Mouse (Mus musculus): Measurements from ENCODE around the gene Cnnm2. TPM values are rescaled to one million over a fixed set of nuclear protein-coding genes. Genes with fewer than 3 reads are reported as not detected.
A peak's percentile ranks its signal among the peaks of the same experiment; 100 is the strongest.

The Cnnm2 gene
- polyA plus RNA-seq, 1 experiment = 5.5 TPM

DNA sequence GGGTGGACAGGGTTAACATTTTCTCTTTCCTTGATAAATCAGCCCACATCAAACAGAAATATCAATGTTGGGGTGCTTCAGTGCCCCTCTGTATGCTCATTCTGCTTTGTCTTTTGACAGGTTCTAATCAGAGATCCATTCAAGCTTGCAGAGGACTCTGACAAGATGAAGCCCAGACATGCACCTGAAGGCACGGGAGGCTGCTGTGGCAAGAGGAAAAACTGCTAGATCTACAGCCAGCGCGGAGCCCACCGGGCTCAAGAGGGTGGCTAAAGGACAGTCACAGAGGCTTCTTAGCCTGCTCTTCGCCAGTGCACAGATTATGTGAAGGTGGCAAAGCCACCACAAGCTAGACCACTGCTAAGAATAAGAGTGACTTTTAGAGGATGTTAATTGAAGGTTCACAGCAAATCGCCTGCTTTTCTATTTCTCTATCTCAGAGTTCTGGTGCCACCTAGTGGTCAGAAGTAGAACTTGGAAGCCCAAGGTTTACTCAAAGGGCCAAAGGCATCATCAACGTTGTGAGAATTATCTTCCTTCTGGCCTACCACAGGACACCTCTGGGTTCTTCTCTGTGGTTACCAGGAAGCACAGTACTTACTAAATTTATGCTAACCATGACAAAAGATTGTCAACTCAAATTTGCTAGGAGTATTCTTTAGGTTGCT, 20.9 kb upstream of the Cnnm2 start:
- H3K36me3 ChIP-seq (ENCODE audit: control insufficient read depth, insufficient read depth, low read length) = peaks cover 3% of the 10 kb centered on the region; the same call in 1 of the 2 replicates
- no peak for TF ChIP-seq POLR2A (IDR thresholded peaks at IDR 0.05; ENCODE audit: low read depth, low read length)
- peak; percentile 49; the same call in 1 of the 2 replicates for TF ChIP-seq CTCF (IDR thresholded peaks at IDR 0.05; ENCODE audit: extremely low read depth, insufficient read depth, insufficient read length, insufficient replicate concordance)
- no peaks in the 10 kb centered on the region for H3K4me1 ChIP-seq (ENCODE audit: control insufficient read depth, insufficient read depth, insufficient read length)
- no peaks in the 10 kb centered on the region for H3K27me3 ChIP-seq (ENCODE audit: control insufficient read depth, insufficient read depth, low read length)
- H3K4me3 ChIP-seq (ENCODE audit: extremely low read depth, insufficient read depth, insufficient read length) = no peak overlapping the region
- DNase-seq (ENCODE audit: low read depth in 1 of 2, low spot score in 2 of 2) = peak; percentile 40 to 56
- 58% methylated on average over 7 of the region's 7 CpGs for WGBS
- no peak overlapping the region for H3K27ac ChIP-seq (ENCODE audit: insufficient read depth, low read length)

DNA sequence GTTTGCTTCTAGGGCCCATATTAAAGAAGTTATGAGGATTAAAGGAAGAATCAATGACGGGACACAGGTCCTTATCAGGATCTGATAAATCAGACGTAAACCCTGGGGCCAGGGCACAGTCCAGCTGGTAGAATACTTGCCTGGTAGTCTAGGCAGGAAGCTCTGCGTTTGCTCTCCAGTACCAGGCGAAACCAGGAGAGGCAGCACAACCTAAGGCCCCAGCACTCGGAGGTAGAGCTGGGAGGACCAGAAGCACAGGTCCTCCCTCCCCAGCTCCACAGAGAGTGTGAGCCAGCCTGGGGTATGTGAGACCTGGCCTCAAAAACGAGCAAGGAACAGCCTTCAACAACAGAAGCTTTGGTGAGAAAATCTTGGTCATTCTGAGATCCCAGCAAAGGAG, 19.8 kb upstream of the Cnnm2 start:
- 60% methylated on average over 6 of the region's 6 CpGs for WGBS

DNA sequence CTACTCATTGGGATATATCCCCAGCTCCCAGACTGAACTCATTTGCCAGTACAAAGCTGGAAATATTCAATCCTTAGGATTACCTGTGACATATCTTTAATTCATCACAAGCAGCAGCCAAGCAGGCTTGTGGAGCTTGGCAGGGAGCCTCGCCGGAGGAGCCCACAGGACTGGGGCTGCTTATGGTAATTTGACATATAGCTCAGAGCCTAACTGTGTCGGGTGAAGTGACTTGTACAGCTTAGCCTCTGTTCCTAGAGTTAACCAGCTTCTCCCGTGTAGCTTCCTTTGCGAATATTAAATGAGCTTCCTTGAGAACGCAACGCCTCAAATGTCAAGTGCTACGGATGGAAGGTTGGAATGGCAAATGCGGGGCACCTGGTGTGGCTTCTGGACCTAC, 16.7 kb upstream of the Cnnm2 start:
- no peak for DNase-seq (ENCODE audit: low read depth in 1 of 2, low spot score in 2 of 2)
- Histone ChIP-seq H3K27me3 (ENCODE audit: control insufficient read depth, insufficient read depth, low read length) (no peaks in the 10 kb centered on the region), H3K36me3 (ENCODE audit: control insufficient read depth, insufficient read depth, low read length) (peaks cover 1% of the 10 kb centered on the region; the same call in 1 of the 2 replicates), H3K27ac (ENCODE audit: insufficient read depth, low read length) (no peak overlapping the region), H3K4me1 (ENCODE audit: control insufficient read depth, insufficient read depth, insufficient read length) (no peaks in the 10 kb centered on the region), H3K4me3 (ENCODE audit: extremely low read depth, insufficient read depth, insufficient read length) (no peak overlapping the region)
- WGBS = 89% methylated on average over 9 of the region's 9 CpGs
- no peak for TF ChIP-seq POLR2A (IDR thresholded peaks at IDR 0.05; ENCODE audit: low read depth, low read length)
- TF ChIP-seq CTCF (IDR thresholded peaks at IDR 0.05; ENCODE audit: extremely low read depth, insufficient read depth, insufficient read length, insufficient replicate concordance) = no peak

More for the DNA sequence above, 19.8 kb upstream of the Cnnm2 start:
- Histone ChIP-seq H3K36me3 (ENCODE audit: control insufficient read depth, insufficient read depth, low read length) (peaks cover 3% of the 10 kb centered on the region; the same call in 1 of the 2 replicates), H3K4me3 (ENCODE audit: extremely low read depth, insufficient read depth, insufficient read length) (no peak overlapping the region), H3K4me1 (ENCODE audit: control insufficient read depth, insufficient read depth, insufficient read length) (no peaks in the 10 kb centered on the region), H3K27me3 (ENCODE audit: control insufficient read depth, insufficient read depth, low read length) (no peaks in the 10 kb centered on the region), H3K27ac (ENCODE audit: insufficient read depth, low read length) (no peak overlapping the region)
- no peak for TF ChIP-seq POLR2A (IDR thresholded peaks at IDR 0.05; ENCODE audit: low read depth, low read length)
- no peak for TF ChIP-seq CTCF (IDR thresholded peaks at IDR 0.05; ENCODE audit: extremely low read depth, insufficient read depth, insufficient read length, insufficient replicate concordance)
- no peak for DNase-seq (ENCODE audit: low read depth in 1 of 2, low spot score in 2 of 2)

DNA sequence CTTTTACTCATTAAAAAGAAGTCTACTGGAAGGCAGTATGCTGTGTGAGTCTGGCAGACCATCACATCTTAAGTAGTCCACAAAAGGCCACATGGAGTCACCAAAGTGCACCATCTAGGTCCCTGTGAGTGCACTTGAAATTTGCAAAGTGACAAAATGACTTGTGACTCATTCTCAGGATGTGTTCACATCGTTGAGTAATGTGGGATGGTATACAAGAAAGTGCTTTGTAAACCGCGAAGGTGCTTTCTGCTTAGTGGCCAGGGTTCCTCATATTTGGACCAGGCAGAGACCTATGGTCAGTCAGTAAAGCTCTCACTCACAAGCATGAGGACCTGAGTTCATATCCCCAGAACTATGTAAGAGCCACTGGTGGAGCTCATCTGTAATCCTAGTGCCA, 13.6 kb upstream of the Cnnm2 start:
- Histone ChIP-seq H3K4me1 (ENCODE audit: control insufficient read depth, insufficient read depth, insufficient read length) (no peaks in the 10 kb centered on the region), H3K4me3 (ENCODE audit: extremely low read depth, insufficient read depth, insufficient read length) (no peak overlapping the region), H3K36me3 (ENCODE audit: control insufficient read depth, insufficient read depth, low read length) (no peaks in the 10 kb centered on the region), H3K27ac (ENCODE audit: insufficient read depth, low read length) (no peak overlapping the region), H3K27me3 (ENCODE audit: control insufficient read depth, insufficient read depth, low read length) (no peaks in the 10 kb centered on the region)
- no peak for DNase-seq (ENCODE audit: low read depth in 1 of 2, low spot score in 2 of 2)
- no peak for TF ChIP-seq POLR2A (IDR thresholded peaks at IDR 0.05; ENCODE audit: low read depth, low read length)
- no peak for TF ChIP-seq CTCF (IDR thresholded peaks at IDR 0.05; ENCODE audit: extremely low read depth, insufficient read depth, insufficient read length, insufficient replicate concordance)
- 71% methylated on average over 3 of the region's 3 CpGs for WGBS

DNA sequence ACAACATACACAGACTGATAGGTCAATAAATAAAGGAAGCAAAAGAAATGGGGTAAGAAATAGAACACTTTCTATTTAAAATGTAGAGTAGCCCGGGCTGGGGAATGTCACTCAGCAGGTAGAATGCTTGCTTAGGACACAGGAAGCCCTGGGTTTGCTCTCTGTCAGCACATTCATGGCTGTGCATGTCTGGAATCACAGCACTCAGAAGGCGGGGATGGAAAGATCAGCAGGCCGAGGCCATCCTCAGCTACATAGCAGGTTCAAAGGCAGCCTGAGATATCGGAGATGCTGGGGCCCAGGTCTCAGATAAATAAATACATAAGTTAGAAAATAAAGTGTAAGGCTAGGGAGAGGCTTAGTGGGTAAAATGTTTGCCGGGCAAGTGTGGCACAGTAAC, 9.2 kb upstream of the Cnnm2 start:
- no peaks in the 10 kb centered on the region for H3K27me3 ChIP-seq (ENCODE audit: control insufficient read depth, insufficient read depth, low read length)
- no peak for DNase-seq (ENCODE audit: low read depth in 1 of 2, low spot score in 2 of 2)
- no peaks in the 10 kb centered on the region for H3K36me3 ChIP-seq (ENCODE audit: control insufficient read depth, insufficient read depth, low read length)
- 93% methylated on average over 5 of the region's 5 CpGs for WGBS
- TF ChIP-seq POLR2A (IDR thresholded peaks at IDR 0.05; ENCODE audit: low read depth, low read length) = no peak
- no peak for TF ChIP-seq CTCF (IDR thresholded peaks at IDR 0.05; ENCODE audit: extremely low read depth, insufficient read depth, insufficient read length, insufficient replicate concordance)
- H3K4me1 ChIP-seq (ENCODE audit: control insufficient read depth, insufficient read depth, insufficient read length) = no peaks in the 10 kb centered on the region
- H3K27ac ChIP-seq (ENCODE audit: insufficient read depth, low read length) = no peak overlapping the region
- no peak overlapping the region for H3K4me3 ChIP-seq (ENCODE audit: extremely low read depth, insufficient read depth, insufficient read length)

DNA sequence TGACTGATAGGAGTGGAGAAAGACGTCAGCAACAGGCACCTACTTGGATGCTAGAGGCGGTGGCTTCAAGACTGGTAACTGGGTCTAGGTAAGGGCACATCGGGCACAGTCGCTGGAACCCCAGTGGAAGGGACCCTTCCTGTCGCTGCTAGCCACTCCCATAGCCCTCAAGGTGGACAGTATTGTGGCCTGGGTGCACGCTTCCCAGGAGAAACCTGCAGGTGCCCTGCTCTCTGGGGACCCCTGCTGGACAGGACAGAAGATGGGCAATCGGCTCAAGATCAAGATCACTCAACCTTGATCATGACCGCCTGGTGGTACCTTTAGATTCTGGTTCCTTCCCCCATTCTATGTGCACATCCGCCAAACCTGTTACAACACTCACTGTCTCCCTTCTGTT, 6.3 kb upstream of the Cnnm2 start:
- 62% methylated on average over 9 of the region's 9 CpGs for WGBS

DNA sequence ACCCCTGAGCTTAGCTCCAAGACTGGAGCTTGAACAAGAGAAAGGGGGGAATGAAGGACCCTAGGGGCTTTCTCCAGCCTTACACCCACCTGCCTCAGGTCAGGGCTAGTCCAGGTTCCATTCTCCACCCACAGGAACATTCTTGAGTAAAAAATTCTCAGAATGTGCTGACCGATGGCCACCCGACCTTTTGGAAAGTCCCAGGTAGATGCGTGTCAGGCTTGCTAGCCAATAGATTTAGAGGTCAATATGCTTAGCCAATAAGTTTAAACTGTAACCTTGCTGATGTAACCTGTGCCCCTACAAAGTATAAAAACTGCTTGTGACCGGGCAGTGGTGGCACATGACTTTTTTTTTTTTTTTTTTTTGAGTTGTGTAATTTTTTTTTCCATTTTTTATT, 5.2 kb upstream of the Cnnm2 start:
- no peaks in the 10 kb centered on the region for H3K27me3 ChIP-seq (ENCODE audit: control insufficient read depth, insufficient read depth, low read length)
- H3K4me3 ChIP-seq (ENCODE audit: extremely low read depth, insufficient read depth, insufficient read length) = no peak overlapping the region
- no peaks in the 10 kb centered on the region for H3K36me3 ChIP-seq (ENCODE audit: control insufficient read depth, insufficient read depth, low read length)
- 91% methylated on average over 4 of the region's 4 CpGs for WGBS
- H3K4me1 ChIP-seq (ENCODE audit: control insufficient read depth, insufficient read depth, insufficient read length) = no peaks in the 10 kb centered on the region
- DNase-seq (ENCODE audit: low read depth in 1 of 2, low spot score in 2 of 2) = no peak
- H3K27ac ChIP-seq (ENCODE audit: insufficient read depth, low read length) = no peak overlapping the region
- TF ChIP-seq CTCF (IDR thresholded peaks at IDR 0.05; ENCODE audit: extremely low read depth, insufficient read depth, insufficient read length, insufficient replicate concordance) (no peak), POLR2A (IDR thresholded peaks at IDR 0.05; ENCODE audit: low read depth, low read length) (no peak)

More for the DNA sequence above, 6.3 kb upstream of the Cnnm2 start:
- no peak overlapping the region for H3K4me3 ChIP-seq (ENCODE audit: extremely low read depth, insufficient read depth, insufficient read length)
- DNase-seq (ENCODE audit: low read depth in 1 of 2, low spot score in 2 of 2) = peak in 1 of 2 experiments; percentile 18
- no peak for TF ChIP-seq POLR2A (IDR thresholded peaks at IDR 0.05; ENCODE audit: low read depth, low read length)
- peak; percentile 63; the same call in 1 of the 2 replicates for TF ChIP-seq CTCF (IDR thresholded peaks at IDR 0.05; ENCODE audit: extremely low read depth, insufficient read depth, insufficient read length, insufficient replicate concordance)
- H3K27ac ChIP-seq (ENCODE audit: insufficient read depth, low read length) = no peak overlapping the region
- no peaks in the 10 kb centered on the region for H3K27me3 ChIP-seq (ENCODE audit: control insufficient read depth, insufficient read depth, low read length)
- no peaks in the 10 kb centered on the region for H3K4me1 ChIP-seq (ENCODE audit: control insufficient read depth, insufficient read depth, insufficient read length)
- no peaks in the 10 kb centered on the region for H3K36me3 ChIP-seq (ENCODE audit: control insufficient read depth, insufficient read depth, low read length)

Measured in spleen, adult 2 months (tissue).